Mouse (Mus musculus) 416B (cell line): ENCODE measurements at regions not wholly inside any gene's neighbourhood (a gene's known extent, or its start where the extent isn't known, plus 50 kb on each side); places are given as distances from the start of the nearest gene placed in this dataset.

ENCODE experiments used
- DNase-seq: peaks from one replicate; pipeline ENCODE4 v3.0.0; 2011; ENCODE audit warnings: low read depth

- DNase-seq, result no peak
These were observed 70.4 kb downstream of the Irx5 start for GRCm38 (mm10) chr8:92427801-92428200.

GRCm38 (mm10) chr8:92437075-92437663, 79.7 kb downstream of the Irx5 start:
- no peak for DNase-seq

- DNase-seq, result no peak
These were observed 80.9 kb downstream of the Irx5 start for GRCm38 (mm10) chr8:92438294-92438693.

- no peak for DNase-seq
These were observed 82.5 kb downstream of the Irx5 start for GRCm38 (mm10) chr8:92439713-92440436.

GRCm38 (mm10) chr8:92442086-92442485, 84.7 kb downstream of the Irx5 start:
- no peak for DNase-seq

- DNase-seq, result no peak
These were observed 101.9 kb downstream of the Irx5 start for GRCm38 (mm10) chr8:92459291-92459690.

- no peak for DNase-seq
These were observed 102.9 kb downstream of the Irx5 start for GRCm38 (mm10) chr8:92460129-92460953.

- no peak for DNase-seq
These were observed 111.9 kb downstream of the Irx5 start for GRCm38 (mm10) chr8:92469141-92470000.

- DNase-seq, result no peak
These were observed 114.8 kb downstream of the Irx5 start for GRCm38 (mm10) chr8:92472257-92472656.

- no peak for DNase-seq
These were observed 115.4 kb downstream of the Irx5 start for GRCm38 (mm10) chr8:92472817-92473216.

- DNase-seq, result no peak
These were observed 125.0 kb downstream of the Irx5 start for GRCm38 (mm10) chr8:92482393-92482792.

GRCm38 (mm10) chr8:92483055-92483765, 125.8 kb downstream of the Irx5 start:
- peak; percentile 4 for DNase-seq

- DNase-seq, result no peak
These were observed 131.2 kb downstream of the Irx5 start for GRCm38 (mm10) chr8:92488526-92489159.

- DNase-seq, result no peak
These were observed 134.1 kb downstream of the Irx5 start for GRCm38 (mm10) chr8:92491533-92491932.

- DNase-seq, result no peak
These were observed 136.0 kb downstream of the Irx5 start for GRCm38 (mm10) chr8:92493403-92493802.

GRCm38 (mm10) chr8:92505552-92506281, 148.3 kb downstream of the Irx5 start:
- no peak for DNase-seq

GRCm38 (mm10) chr8:92506436-92506835, 149.0 kb downstream of the Irx5 start:
- DNase-seq, result no peak

- peak; percentile 1 for DNase-seq
These were observed 149.5 kb downstream of the Irx5 start for GRCm38 (mm10) chr8:92506906-92507305.

- DNase-seq, result no peak
These were observed 158.0 kb downstream of the Irx5 start for GRCm38 (mm10) chr8:92515385-92515784.

- DNase-seq, result no peak
These were observed 156.1 kb upstream of the Irx6 start for GRCm38 (mm10) chr8:92518031-92518430.
